Mouse (Mus musculus) testis, adult 2 months (tissue): ENCODE results near the gene Nat8f1.
"Not testable (repeated sequence)": the region's sequence is repeated elsewhere in the genome, so short reads cannot be mapped to it uniquely, and the experiment has no call there.

ENCODE experiments used
- CTCF ChIP-seq: fragments of 200-500 bp; IDR thresholded peaks from 2 replicates; pipeline ENCODE4 v1.5.1; 2012; ENCODE audit warnings: low read depth, mild to moderate bottlenecking, inconsistent platforms, low read length, moderate library complexity; ENCODE audit not compliant: control insufficient read depth, insufficient read depth, insufficient replicate concordance
- POLR2A ChIP-seq: fragments of 200-500 bp; IDR thresholded peaks from 2 replicates; pipeline ENCODE4 v1.6.1; 2012; ENCODE audit warnings: low read depth, mild to moderate bottlenecking, inconsistent platforms, low read length, moderate library complexity; ENCODE audit not compliant: control insufficient read depth

- not testable (repeated sequence) for TF ChIP-seq POLR2A, CTCF
These were observed 32.2 kb downstream of the Nat8f1 start for GRCm38 (mm10) chr6:85883246-85883645.
